Mouse (Mus musculus): ENCODE data around the gene Enox1. TPM values are rescaled to one million over a fixed set of nuclear protein-coding genes. Genes with fewer than 3 reads are reported as not detected.

The Enox1 gene
- total RNA-seq, 1 experiment = 25.3 TPM

DNA sequence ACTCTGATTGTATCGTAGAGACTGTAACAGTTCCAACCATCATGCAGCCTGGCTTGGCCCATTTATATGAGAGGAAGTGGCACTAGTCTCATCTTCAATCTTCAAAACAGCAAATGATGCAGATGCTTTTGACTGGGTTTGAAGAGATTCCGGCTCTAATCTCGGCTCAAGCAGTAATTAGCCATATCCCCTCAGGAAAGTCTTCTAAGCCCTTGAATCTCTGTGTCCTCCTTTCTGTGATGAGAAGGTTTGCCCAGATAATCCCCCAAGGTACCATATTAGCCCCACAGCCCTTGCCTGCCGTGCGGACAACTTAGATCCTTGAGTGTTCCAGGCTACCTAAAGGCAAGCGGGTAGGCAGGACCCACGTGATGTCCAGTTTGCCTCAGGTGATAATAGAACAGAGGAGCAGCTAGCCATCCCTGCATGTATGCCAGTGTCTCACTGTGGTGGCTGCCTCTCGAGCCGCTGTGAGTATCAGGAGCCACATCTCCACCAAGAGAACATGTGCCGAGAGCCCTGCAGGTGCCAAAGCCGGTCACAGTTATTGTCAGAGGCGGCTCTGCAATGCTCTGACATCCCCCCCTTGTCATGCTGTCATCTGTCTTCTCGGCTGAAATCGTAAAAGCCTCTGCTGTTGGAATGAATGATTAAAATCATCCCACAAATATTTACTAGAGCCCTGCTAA lies 442.6 kb downstream of the Enox1 start:
- TF ChIP-seq ZNF384 (IDR thresholded peaks at IDR 0.05; ENCODE audit: low read depth, low read length) (no peak), HCFC1 (IDR thresholded peaks at IDR 0.05; ENCODE audit: borderline replicate concordance, insufficient read depth, low read length) (no peak), MAFK (IDR thresholded peaks at IDR 0.05; ENCODE audit: insufficient read depth, low read depth, low read length) (no peak), ZC3H11A (IDR thresholded peaks at IDR 0.05; ENCODE audit: borderline replicate concordance, low read depth, low read length) (no peak), CHD2 (IDR thresholded peaks at IDR 0.05; ENCODE audit: low read depth, low read length) (no peak)
- no peak for DNase-seq (ENCODE audit: low read depth, low spot score)
- in situ Hi-C loops (cut with MboI; ENCODE audit: low sequenced_read_pairs in 2 of 2, unreplicated experiment in 2 of 2) = no loop called here
- no peak overlapping the region for H3K9ac ChIP-seq (ENCODE audit: insufficient read depth, low read depth, low read length, poor library complexity, severe bottlenecking)
- H3K4me1 ChIP-seq (ENCODE audit: control insufficient read depth in 2 of 2, insufficient read depth in 2 of 2, low read length in 2 of 2, poor library complexity in 1 of 2) = no peaks in the 10 kb centered on the region
- peaks cover 44% of the 10 kb centered on the region for H3K36me3 ChIP-seq (ENCODE audit: control insufficient read depth, insufficient read depth, low read length, poor library complexity, severe bottlenecking)
- H3K27ac ChIP-seq (ENCODE audit: insufficient read depth, low read depth, low read length, poor library complexity, severe bottlenecking) = no peak overlapping the region
- no peaks in the 10 kb centered on the region for H3K9me3 ChIP-seq (ENCODE audit: control insufficient read depth, insufficient read depth, low read depth, low read length)
- H3K4me3 ChIP-seq (ENCODE audit: insufficient read depth in 1 of 2, low read depth in 1 of 2, low read length in 2 of 2, poor library complexity in 1 of 2, severe bottlenecking in 1 of 2) = no peak overlapping the region

- DNase-seq (ENCODE audit: low read depth, low spot score) = no peak
- Histone ChIP-seq H3K4me3 (ENCODE audit: insufficient read depth in 1 of 2, low read depth in 1 of 2, low read length in 2 of 2, poor library complexity in 1 of 2, severe bottlenecking in 1 of 2) (no peak overlapping the region), H3K36me3 (ENCODE audit: control insufficient read depth, insufficient read depth, low read length, poor library complexity, severe bottlenecking) (peaks cover 35% of the 10 kb centered on the region), H3K27ac (ENCODE audit: insufficient read depth, low read depth, low read length, poor library complexity, severe bottlenecking) (no peak overlapping the region), H3K4me1 (ENCODE audit: control insufficient read depth in 2 of 2, insufficient read depth in 2 of 2, low read length in 2 of 2, poor library complexity in 1 of 2) (no peaks in the 10 kb centered on the region), H3K9me3 (ENCODE audit: control insufficient read depth, insufficient read depth, low read depth, low read length) (no peaks in the 10 kb centered on the region), H3K9ac (ENCODE audit: insufficient read depth, low read depth, low read length, poor library complexity, severe bottlenecking) (no peak overlapping the region)
- in situ Hi-C loops (cut with MboI; ENCODE audit: low sequenced_read_pairs in 2 of 2, unreplicated experiment in 2 of 2) = no loop called here
- no peak for TF ChIP-seq ZNF384 (IDR thresholded peaks at IDR 0.05; ENCODE audit: low read depth, low read length)
- TF ChIP-seq MAFK (IDR thresholded peaks at IDR 0.05; ENCODE audit: insufficient read depth, low read depth, low read length) = no peak
- TF ChIP-seq ZC3H11A (IDR thresholded peaks at IDR 0.05; ENCODE audit: borderline replicate concordance, low read depth, low read length) = no peak
- TF ChIP-seq CHD2 (IDR thresholded peaks at IDR 0.05; ENCODE audit: low read depth, low read length) = no peak
- TF ChIP-seq HCFC1 (IDR thresholded peaks at IDR 0.05; ENCODE audit: borderline replicate concordance, insufficient read depth, low read length) = no peak
These were observed 444.2 kb downstream of the Enox1 start for GRCm38 (mm10) chr14:77600773-77601172.

DNA sequence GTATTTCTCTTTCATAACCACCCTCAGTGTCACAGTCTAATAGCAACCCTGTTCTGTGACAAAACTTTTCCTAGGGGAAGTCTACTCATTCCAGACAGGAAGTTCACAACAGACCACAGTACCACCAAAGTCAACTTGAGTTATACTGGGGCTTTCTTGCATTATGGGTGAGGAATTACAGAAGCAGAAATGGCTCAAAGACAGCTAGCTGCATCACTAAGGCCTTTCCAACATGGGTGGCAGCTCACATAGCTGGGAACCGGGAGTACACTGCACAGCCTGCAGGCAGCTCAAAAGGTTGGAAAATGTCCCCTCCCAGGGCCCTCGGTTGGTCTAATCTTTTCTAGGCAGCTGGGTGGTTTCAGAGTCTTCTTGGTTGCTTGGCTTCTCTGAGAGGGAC lies 444.9 kb downstream of the Enox1 start:
- in situ Hi-C loops (cut with MboI; ENCODE audit: low sequenced_read_pairs in 2 of 2, unreplicated experiment in 2 of 2) = no loop called here
- no peak overlapping the region for H3K9ac ChIP-seq (ENCODE audit: insufficient read depth, low read depth, low read length, poor library complexity, severe bottlenecking)
- no peak overlapping the region for H3K4me3 ChIP-seq (ENCODE audit: insufficient read depth in 1 of 2, low read depth in 1 of 2, low read length in 2 of 2, poor library complexity in 1 of 2, severe bottlenecking in 1 of 2)
- TF ChIP-seq HCFC1 (IDR thresholded peaks at IDR 0.05; ENCODE audit: borderline replicate concordance, insufficient read depth, low read length) (no peak), CHD2 (IDR thresholded peaks at IDR 0.05; ENCODE audit: low read depth, low read length) (no peak)
- H3K9me3 ChIP-seq (ENCODE audit: control insufficient read depth, insufficient read depth, low read depth, low read length) = no peaks in the 10 kb centered on the region
- no peaks in the 10 kb centered on the region for H3K4me1 ChIP-seq (ENCODE audit: control insufficient read depth in 2 of 2, insufficient read depth in 2 of 2, low read length in 2 of 2, poor library complexity in 1 of 2)
- no peak overlapping the region for H3K27ac ChIP-seq (ENCODE audit: insufficient read depth, low read depth, low read length, poor library complexity, severe bottlenecking)
- DNase-seq (ENCODE audit: low read depth, low spot score) = no peak
- H3K36me3 ChIP-seq (ENCODE audit: control insufficient read depth, insufficient read depth, low read length, poor library complexity, severe bottlenecking) = peaks cover 31% of the 10 kb centered on the region

DNA sequence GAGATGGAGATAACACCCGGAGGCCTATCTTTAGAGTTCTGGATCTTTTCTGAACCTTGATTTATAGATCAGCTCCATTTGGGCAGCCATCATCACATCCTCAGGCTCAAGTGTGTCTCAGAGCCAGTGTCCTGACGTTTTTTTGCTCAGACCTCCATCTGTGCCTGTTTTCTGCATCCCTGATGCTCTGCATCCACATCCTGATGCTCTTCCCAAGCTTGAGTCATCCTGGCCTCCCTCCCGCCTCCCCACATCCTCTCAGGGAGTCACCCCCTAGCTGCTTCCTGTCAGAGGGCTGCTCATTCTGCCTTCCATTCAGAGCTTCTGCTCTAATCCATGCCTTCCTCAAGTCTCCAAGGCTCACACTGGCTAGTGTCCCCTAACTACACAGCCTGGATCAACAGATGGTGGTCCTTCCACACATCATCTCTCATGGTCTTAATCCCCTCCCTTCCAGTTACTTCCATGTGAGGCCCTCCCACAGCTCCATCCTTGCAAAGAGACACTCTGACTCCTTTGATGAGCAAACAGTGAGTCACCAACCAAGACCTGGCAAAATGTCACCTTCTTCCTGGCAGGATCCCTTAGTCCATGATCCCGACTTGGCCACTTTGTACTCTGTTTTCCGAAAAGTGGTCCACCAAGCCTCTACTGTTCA lies 451.7 kb downstream of the Enox1 start:
- DNase-seq (ENCODE audit: low read depth, low spot score) = no peak
- no peaks in the 10 kb centered on the region for H3K9me3 ChIP-seq (ENCODE audit: control insufficient read depth, insufficient read depth, low read depth, low read length)
- in situ Hi-C loops (cut with MboI; ENCODE audit: low sequenced_read_pairs in 2 of 2, unreplicated experiment in 2 of 2) = no loop called here
- TF ChIP-seq CHD2 (IDR thresholded peaks at IDR 0.05; ENCODE audit: low read depth, low read length) (no peak), HCFC1 (IDR thresholded peaks at IDR 0.05; ENCODE audit: borderline replicate concordance, insufficient read depth, low read length) (no peak), ZC3H11A (IDR thresholded peaks at IDR 0.05; ENCODE audit: borderline replicate concordance, low read depth, low read length) (no peak), ZNF384 (IDR thresholded peaks at IDR 0.05; ENCODE audit: low read depth, low read length) (no peak), MAFK (IDR thresholded peaks at IDR 0.05; ENCODE audit: insufficient read depth, low read depth, low read length) (no peak)
- H3K27ac ChIP-seq (ENCODE audit: insufficient read depth, low read depth, low read length, poor library complexity, severe bottlenecking) = no peak overlapping the region
- H3K9ac ChIP-seq (ENCODE audit: insufficient read depth, low read depth, low read length, poor library complexity, severe bottlenecking) = no peak overlapping the region
- no peaks in the 10 kb centered on the region for H3K4me1 ChIP-seq (ENCODE audit: control insufficient read depth in 2 of 2, insufficient read depth in 2 of 2, low read length in 2 of 2, poor library complexity in 1 of 2)
- H3K4me3 ChIP-seq (ENCODE audit: insufficient read depth in 1 of 2, low read depth in 1 of 2, low read length in 2 of 2, poor library complexity in 1 of 2, severe bottlenecking in 1 of 2) = no peak overlapping the region
- peaks cover 29% of the 10 kb centered on the region for H3K36me3 ChIP-seq (ENCODE audit: control insufficient read depth, insufficient read depth, low read length, poor library complexity, severe bottlenecking)
